Mouse (Mus musculus) liver, embryonic 16.5 days (tissue): ENCODE measurements around the gene Rad51c. TPM values are rescaled to one million over a fixed set of nuclear protein-coding genes. Genes with fewer than 3 reads are reported as not detected.
"Not testable (repeated sequence)": the region's sequence is repeated elsewhere in the genome, so short reads cannot be mapped to it uniquely, and the experiment has no call there.

Experiments used
- ATAC-seq: fragments of 200-750 bp; cut with Nextera tagmentation; 2 replicates; pipeline ENCODE4 v1.8.0; 2017; ENCODE audit warnings: low read depth, mild to moderate bottlenecking, moderate number of reproducible peaks, moderate library complexity
- H3K27ac ChIP-seq: fragments of 300-500 bp; sonication (generic); 2 replicates; pipeline ENCODE4 v1.5.1; 2014; ENCODE audit warnings: mild to moderate bottlenecking, low read length
- H3K27me3 ChIP-seq: fragments of 300-500 bp; sonication (generic); 2 replicates; pipeline ENCODE4 v1.6.1; 2014; ENCODE audit warnings: low read depth, low read length, mixed read lengths; ENCODE audit not compliant: control insufficient read depth, insufficient read depth
- H3K36me3 ChIP-seq: fragments of 300-500 bp; sonication (generic); 2 replicates; pipeline ENCODE4 v1.6.1; 2014; ENCODE audit warnings: mild to moderate bottlenecking; ENCODE audit not compliant: control insufficient read depth, insufficient read depth
- H3K4me1 ChIP-seq: fragments of 300-500 bp; sonication (generic); 2 replicates; pipeline ENCODE4 v1.6.1; 2014; ENCODE audit warnings: low read depth, low read length, mixed read lengths; ENCODE audit not compliant: control insufficient read depth
- H3K4me2 ChIP-seq: fragments of 300-500 bp; sonication (generic); 2 replicates; pipeline ENCODE4 v1.6.1; 2014; ENCODE audit warnings: low read depth, low read length, mixed read lengths
- H3K4me3 ChIP-seq: fragments of 300-500 bp; sonication (generic); 2 replicates; pipeline ENCODE4 v1.5.1; 2014; ENCODE audit warnings: low read depth, mild to moderate bottlenecking, low read length
- H3K9ac ChIP-seq: fragments of 300-500 bp; sonication (generic); 2 replicates; pipeline ENCODE4 v1.6.1; 2014; ENCODE audit warnings: low read depth, low read length
- H3K9me3 ChIP-seq: fragments of 300-500 bp; sonication (generic); replicated peaks from 2 replicates; pipeline ENCODE4 v1.6.1; 2016; ENCODE audit warnings: low read length; ENCODE audit not compliant: control insufficient read depth
- WGBS: fragments of 180-500 bp; shearing (Covaris S2); extraction: QIAGEN DNeasy Blood & Tissue Kit; methylation state at CpG from one replicate; pipeline ENCODE4 v1.1.7; 2014; ENCODE audit not compliant: insufficient replicate concordance; 5-methylcytosine and 5-hydroxymethylcytosine counted together
- polyA plus RNA-seq: library from polyadenylated mRNA; unstranded; fragments of >200 nt; fragmentation: Nextera tagmentation; extraction: Ambion mirVana; gene quantifications from 2 replicates; pipeline ENCODE4 v1.2.1, GENCODE M21; 2015

The Rad51c gene
- polyA plus RNA-seq = 3.9 and 4.4 TPM in 2 replicates

GRCm38 (mm10) chr11:87404876-87405275 is at the start of gene Rad51c, which contains the start of gene Tex14:
Gene Rad51c, minus strand, starts transcription at chr11:87404954.
Gene Tex14, plus strand, starts transcription at chr11:87405065.
- no peaks in the 10 kb centered on the region for H3K9me3 ChIP-seq
- peak within 1 kb of the TSS; percentile 83 for H3K9ac ChIP-seq
- H3K27me3 ChIP-seq = no peaks in the 10 kb centered on the region
- H3K27ac ChIP-seq = peak within 1 kb of the TSS; percentile 83
- H3K36me3 ChIP-seq = no peaks in the 10 kb centered on the region
- peak within 1 kb of the TSS; percentile 79 for H3K4me3 ChIP-seq
- H3K4me1 ChIP-seq = peaks cover 10% of the 10 kb centered on the region
- H3K4me2 ChIP-seq = peak within 1 kb of the TSS; percentile 77
- WGBS = 71% methylated on average over 27 of the region's 27 CpGs
- ATAC-seq = 0 out of 2 replicates have a peak, but pooled peaks have one; percentile 3

GRCm38 (mm10) chr11:87454035-87454690 is 49.4 kb upstream of the Rad51c start:
- Histone ChIP-seq H3K4me1 (peaks cover 8% of the 10 kb centered on the region), H3K36me3 (no peaks in the 10 kb centered on the region), H3K9ac (no peak overlapping the region), H3K9me3 (no peaks in the 10 kb centered on the region), H3K27me3 (no peaks in the 10 kb centered on the region), H3K27ac (no peak overlapping the region), H3K4me3 (no peak overlapping the region), H3K4me2 (no peak overlapping the region)
- no peak for ATAC-seq
- 80% methylated on average over 2 of the region's 2 CpGs for WGBS

GRCm38 (mm10) chr11:87453216-87454034 is 48.7 kb upstream of the Rad51c start:
- H3K4me3 ChIP-seq = no peak overlapping the region
- no peaks in the 10 kb centered on the region for H3K27me3 ChIP-seq
- ATAC-seq = no peak
- H3K36me3 ChIP-seq = no peaks in the 10 kb centered on the region
- no peak overlapping the region for H3K27ac ChIP-seq
- H3K4me1 ChIP-seq = peaks cover 8% of the 10 kb centered on the region
- H3K4me2 ChIP-seq = no peak overlapping the region
- no peaks in the 10 kb centered on the region for H3K9me3 ChIP-seq
- WGBS = 13% methylated on average over 13 of the region's 13 CpGs
- no peak overlapping the region for H3K9ac ChIP-seq

GRCm38 (mm10) chr11:87452779-87453178 is 48.0 kb upstream of the Rad51c start:
- not testable (repeated sequence) for ATAC-seq, H3K4me3 ChIP-seq, H3K27ac ChIP-seq, H3K4me2 ChIP-seq, H3K27me3 ChIP-seq, H3K9me3 ChIP-seq, H3K9ac ChIP-seq, H3K36me3 ChIP-seq
- 62% methylated on average over 6 of the region's 8 CpGs for WGBS
- H3K4me1 ChIP-seq = peaks cover 11% of the 10 kb centered on the region

- H3K36me3 ChIP-seq, H3K4me2 ChIP-seq, H3K27ac ChIP-seq, H3K9ac ChIP-seq, H3K4me3 ChIP-seq, H3K9me3 ChIP-seq, H3K27me3 ChIP-seq, ATAC-seq: not testable (repeated sequence)
- peaks cover 15% of the 10 kb centered on the region for H3K4me1 ChIP-seq
- WGBS = 34% methylated on average over 5 of the region's 5 CpGs
Measured at GRCm38 (mm10) chr11:87449847-87450246, 45.1 kb upstream of the Rad51c start.

- WGBS = 3% methylated on average over 3 of the region's 3 CpGs
- H3K9ac ChIP-seq = no peak overlapping the region; the same call in 1 of the 2 replicates
- H3K4me3 ChIP-seq = no peak overlapping the region
- H3K4me1 ChIP-seq = peaks cover 19% of the 10 kb centered on the region
- ATAC-seq = no peak
- H3K4me2 ChIP-seq = no peak overlapping the region
- H3K36me3 ChIP-seq = no peaks in the 10 kb centered on the region
- no peaks in the 10 kb centered on the region for H3K9me3 ChIP-seq
- H3K27me3 ChIP-seq = no peaks in the 10 kb centered on the region
- H3K27ac ChIP-seq = peak overlapping the region; percentile 78
Measured at GRCm38 (mm10) chr11:87449200-87449547, 44.4 kb upstream of the Rad51c start.

- not testable (repeated sequence) for H3K4me3 ChIP-seq, H3K27me3 ChIP-seq, H3K9me3 ChIP-seq, H3K36me3 ChIP-seq, H3K9ac ChIP-seq
- WGBS = under 1% methylated on average over 6 of the region's 32 CpGs
- peak overlapping the region; percentile 56; the same call in 1 of the 2 replicates for H3K4me2 ChIP-seq
- H3K27ac ChIP-seq = peak overlapping the region; percentile 78
- H3K4me1 ChIP-seq = peaks cover 16% of the 10 kb centered on the region
- peak; percentile 86 for ATAC-seq
Measured at GRCm38 (mm10) chr11:87448476-87449199, 43.9 kb upstream of the Rad51c start.

- peak; percentile 90 for ATAC-seq
- H3K4me1 ChIP-seq = peaks cover 12% of the 10 kb centered on the region
- peak overlapping the region; percentile 28 for H3K4me3 ChIP-seq
- not testable (repeated sequence) for H3K9me3 ChIP-seq, H3K27me3 ChIP-seq, H3K36me3 ChIP-seq, H3K27ac ChIP-seq
- H3K4me2 ChIP-seq = peak overlapping the region; percentile 56
- peak overlapping the region; percentile 21 for H3K9ac ChIP-seq
- WGBS = under 1% methylated on average over 32 of the region's 34 CpGs
Measured at GRCm38 (mm10) chr11:87448081-87448475, 43.3 kb upstream of the Rad51c start.
